Mouse (Mus musculus) common myeloid progenitor, adult 5-6 weeks (primary cell): ENCODE data around the gene Pcdh9. TPM values are rescaled to one million over a fixed set of nuclear protein-coding genes. Genes with fewer than 3 reads are reported as not detected.
A peak's percentile ranks its signal among the peaks of the same experiment; 100 is the strongest.

Experiments
- ATAC-seq: replicated peaks from 2 replicates; pipeline ENCODE4 v1.8.0; 2016; ENCODE audit warnings: low read depth, mild to moderate bottlenecking, moderate TSS enrichment, inconsistent platforms; ENCODE audit not compliant: poor library complexity, severe bottlenecking
- total RNA-seq: library from RNA; stranded (forward); fragments of 200-1000, 187-1606 nt; gene quantifications from 2 replicates; pipeline ENCODE4 v1.2.3, GENCODE M21; 2017

The Pcdh9 gene
- total RNA-seq = not detected in 2 replicates

GRCm38 (mm10) chr14:93890519-93891370 is at the start of gene Pcdh9:
Gene Pcdh9 (minus strand): TSS chr14:93890679.
- ATAC-seq = peak; percentile 54

- no peak for ATAC-seq
Observed at GRCm38 (mm10) chr14:93906928-93907327, 16.4 kb upstream of the Pcdh9 start.

- ATAC-seq = 0 out of 2 replicates have a peak, but pooled peaks have one; percentile 54
Observed at GRCm38 (mm10) chr14:93898533-93898932, 8.1 kb upstream of the Pcdh9 start.

GRCm38 (mm10) chr14:93895131-93895530 is 4.7 kb upstream of the Pcdh9 start:
- no peak for ATAC-seq

GRCm38 (mm10) chr14:93891371-93891746 is 880 bp upstream of the Pcdh9 start:
- no peak for ATAC-seq

- no peak for ATAC-seq
Observed at GRCm38 (mm10) chr14:93889839-93890518, 500 bp downstream of the Pcdh9 start.

- ATAC-seq = no peak
Observed at GRCm38 (mm10) chr14:93889231-93889630, 1.2 kb downstream of the Pcdh9 start.

GRCm38 (mm10) chr14:93888346-93888745 is 2.1 kb downstream of the Pcdh9 start:
- ATAC-seq = no peak

GRCm38 (mm10) chr14:93887066-93887465 is 3.4 kb downstream of the Pcdh9 start:
- no peak for ATAC-seq

GRCm38 (mm10) chr14:93885551-93886084 is 4.9 kb downstream of the Pcdh9 start:
- no peak for ATAC-seq

- no peak for ATAC-seq
Observed at GRCm38 (mm10) chr14:93884467-93884866, 6.0 kb downstream of the Pcdh9 start.

- no peak for ATAC-seq
Observed at GRCm38 (mm10) chr14:93880071-93880470, 10.4 kb downstream of the Pcdh9 start.

- no peak for ATAC-seq
Observed at GRCm38 (mm10) chr14:93875968-93876367, 14.5 kb downstream of the Pcdh9 start.

GRCm38 (mm10) chr14:93868211-93868610 is 22.3 kb downstream of the Pcdh9 start:
- no peak for ATAC-seq

GRCm38 (mm10) chr14:93858069-93858468 is 32.4 kb downstream of the Pcdh9 start:
- no peak for ATAC-seq

GRCm38 (mm10) chr14:93846091-93846677 is 44.3 kb downstream of the Pcdh9 start:
- ATAC-seq = no peak

GRCm38 (mm10) chr14:93842686-93843288 is 47.7 kb downstream of the Pcdh9 start:
- no peak for ATAC-seq

GRCm38 (mm10) chr14:93832511-93832910 is 58.0 kb downstream of the Pcdh9 start:
- no peak for ATAC-seq

GRCm38 (mm10) chr14:93827159-93827558 is 63.3 kb downstream of the Pcdh9 start:
- ATAC-seq = no peak

- ATAC-seq = no peak
Observed at GRCm38 (mm10) chr14:93826042-93826462, 64.4 kb downstream of the Pcdh9 start.
